Mouse (Mus musculus) forebrain, embryonic 16.5 days (tissue): ENCODE data around the gene Preb. TPM values are rescaled to one million over a fixed set of nuclear protein-coding genes. Genes with fewer than 3 reads are reported as not detected.

Experiments used
- ATAC-seq: fragments of 200-750 bp; cut with Nextera tagmentation; 2 replicates; pipeline ENCODE4 v1.8.0; 2017; ENCODE audit warnings: mild to moderate bottlenecking, moderate library complexity
- H3K27ac ChIP-seq: fragments of 300-500 bp; sonication (generic); 2 replicates; pipeline ENCODE4 v1.5.1; 2014; ENCODE audit warnings: low read length, control low read depth
- H3K27me3 ChIP-seq: fragments of 300-500 bp; sonication (generic); replicated peaks from 2 replicates; pipeline ENCODE4 v1.6.1; 2014; ENCODE audit warnings: low read length; ENCODE audit not compliant: control insufficient read depth, insufficient read depth
- H3K36me3 ChIP-seq: fragments of 300-500 bp; sonication (generic); 2 replicates; pipeline ENCODE4 v1.6.1; 2014; ENCODE audit not compliant: control insufficient read depth, insufficient read depth
- H3K4me1 ChIP-seq: fragments of 300-500 bp; sonication (generic); replicated peaks from 2 replicates; pipeline ENCODE4 v1.6.1; 2014; ENCODE audit warnings: low read length; ENCODE audit not compliant: control insufficient read depth, insufficient read depth
- H3K4me2 ChIP-seq: fragments of 300-500 bp; sonication (generic); 2 replicates; pipeline ENCODE4 v1.6.1; 2014; ENCODE audit warnings: mild to moderate bottlenecking, low read length, control low read depth
- H3K4me3 ChIP-seq: fragments of 300-500 bp; sonication (generic); replicated peaks from 2 replicates; pipeline ENCODE4 v1.5.1; 2014; ENCODE audit warnings: mild to moderate bottlenecking, low read length, control low read depth
- H3K9ac ChIP-seq: fragments of 300-500 bp; sonication (generic); replicated peaks from 2 replicates; pipeline ENCODE4 v1.6.1; 2014; ENCODE audit warnings: low read depth, low read length, control low read depth
- H3K9me3 ChIP-seq: fragments of 300-500 bp; sonication (generic); 2 replicates; pipeline ENCODE4 v1.6.1; 2016; ENCODE audit warnings: low read length; ENCODE audit not compliant: control insufficient read depth
- WGBS: fragments of 180-500 bp; shearing (Covaris S2); extraction: QIAGEN DNeasy Blood & Tissue Kit; methylation state at CpG from one replicate; pipeline ENCODE4 v1.1.7; 2014; 5-methylcytosine and 5-hydroxymethylcytosine counted together
- polyA plus RNA-seq: library from polyadenylated mRNA; unstranded; fragments of >200 nt; fragmentation: Nextera tagmentation; extraction: Ambion mirVana; gene quantifications from 2 replicates; pipeline ENCODE4 v1.2.1, GENCODE M21; 2015

The Preb gene
- polyA plus RNA-seq, 1 experiment from 2014 or later = 135 TPM

DNA sequence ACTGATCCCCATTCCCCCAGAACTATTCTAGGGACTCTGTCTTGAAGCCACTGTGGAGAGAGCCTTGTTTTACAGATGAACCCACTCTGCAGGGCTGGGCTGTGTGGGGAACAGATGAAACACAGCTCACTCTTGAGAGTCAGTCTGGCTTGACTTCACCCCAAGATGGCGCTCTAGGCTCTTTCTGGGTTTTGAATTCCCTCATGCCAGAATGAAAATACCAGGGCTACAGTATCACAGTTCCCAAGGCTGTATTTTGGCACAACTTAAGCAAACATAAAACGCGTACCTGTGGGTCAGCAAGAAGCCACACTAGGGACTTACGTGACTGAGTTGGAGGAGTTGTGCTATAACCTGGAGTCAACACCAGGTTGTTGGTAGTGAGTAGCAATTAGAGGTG, 30.0 kb downstream of the Preb start:
- H3K9me3 ChIP-seq = no peaks in the 10 kb centered on the region
- H3K27ac ChIP-seq = no peak overlapping the region
- 42% methylated on average over 4 of the region's 4 CpGs for WGBS

DNA sequence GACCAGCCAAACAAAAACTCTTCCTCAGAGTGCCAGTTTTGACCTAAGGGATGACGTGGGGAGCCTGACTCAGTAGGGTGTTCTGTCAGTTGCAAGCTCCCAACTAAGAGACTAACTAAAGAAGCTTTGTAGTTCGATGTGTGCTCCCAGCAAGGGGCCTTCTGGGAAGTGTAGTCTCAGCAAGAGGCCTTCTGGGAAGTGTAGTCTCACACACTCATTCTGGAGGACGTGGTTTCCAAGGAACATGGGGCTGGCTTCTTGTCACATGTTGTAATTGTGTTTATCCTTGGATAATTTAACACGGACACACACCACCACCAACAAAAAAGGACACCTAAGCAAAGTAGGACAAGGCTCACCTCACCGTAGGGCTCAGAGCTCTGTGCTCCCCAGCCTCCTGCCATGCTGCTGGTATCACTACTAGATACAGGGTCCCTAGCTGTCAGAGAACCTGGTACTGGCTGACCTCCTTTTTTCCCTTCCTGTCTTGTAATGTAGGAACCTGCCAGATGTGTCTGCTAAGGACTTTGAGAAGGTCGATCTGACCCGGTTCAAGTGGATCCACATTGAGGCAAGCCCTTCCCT, 32.1 kb downstream of the Preb start:
- no peak overlapping the region for H3K9ac ChIP-seq
- H3K4me1 ChIP-seq = no peaks in the 10 kb centered on the region
- no peaks in the 10 kb centered on the region for H3K36me3 ChIP-seq
- ATAC-seq = peak; percentile 83
- H3K4me2 ChIP-seq = peak overlapping the region; percentile 26
- WGBS = 38% methylated on average over 7 of the region's 7 CpGs
- no peaks in the 10 kb centered on the region for H3K27me3 ChIP-seq
- no peak overlapping the region for H3K27ac ChIP-seq
- H3K4me3 ChIP-seq = no peak overlapping the region
- no peaks in the 10 kb centered on the region for H3K9me3 ChIP-seq

More for the DNA sequence above, 30.0 kb downstream of the Preb start:
- Histone ChIP-seq H3K4me2 (no peak overlapping the region), H3K4me1 (no peaks in the 10 kb centered on the region), H3K36me3 (no peaks in the 10 kb centered on the region), H3K4me3 (no peak overlapping the region), H3K27me3 (no peaks in the 10 kb centered on the region), H3K9ac (no peak overlapping the region)
- ATAC-seq = peak; percentile 39

DNA sequence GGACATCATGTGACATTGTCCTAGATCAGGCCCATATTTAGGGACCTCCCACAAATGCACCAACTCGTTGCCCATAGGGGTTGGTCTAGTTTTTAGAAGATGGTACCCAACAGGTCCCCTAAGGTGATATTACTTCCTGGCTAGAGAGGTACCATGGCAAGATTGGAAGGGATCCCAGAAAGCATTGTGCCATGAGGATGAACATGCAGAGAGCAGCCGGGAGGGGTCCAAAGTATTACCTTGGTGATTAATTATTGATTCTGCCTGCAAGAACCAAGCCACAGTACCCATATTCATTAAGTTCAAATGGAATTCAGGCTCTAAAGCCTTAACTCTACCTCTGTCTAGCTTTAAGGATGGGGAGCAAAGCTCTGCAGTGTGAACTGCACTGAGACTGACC, 34.1 kb downstream of the Preb start:
- H3K4me2 ChIP-seq = no peak overlapping the region
- no peak overlapping the region for H3K27ac ChIP-seq
- WGBS = 84% methylated on average over 2 of the region's 2 CpGs
- H3K9ac ChIP-seq = no peak overlapping the region
- no peaks in the 10 kb centered on the region for H3K27me3 ChIP-seq
- no peaks in the 10 kb centered on the region for H3K9me3 ChIP-seq
- no peak overlapping the region for H3K4me3 ChIP-seq
- peaks cover 13% of the 10 kb centered on the region for H3K4me1 ChIP-seq
- ATAC-seq = no peak
- H3K36me3 ChIP-seq = no peaks in the 10 kb centered on the region

DNA sequence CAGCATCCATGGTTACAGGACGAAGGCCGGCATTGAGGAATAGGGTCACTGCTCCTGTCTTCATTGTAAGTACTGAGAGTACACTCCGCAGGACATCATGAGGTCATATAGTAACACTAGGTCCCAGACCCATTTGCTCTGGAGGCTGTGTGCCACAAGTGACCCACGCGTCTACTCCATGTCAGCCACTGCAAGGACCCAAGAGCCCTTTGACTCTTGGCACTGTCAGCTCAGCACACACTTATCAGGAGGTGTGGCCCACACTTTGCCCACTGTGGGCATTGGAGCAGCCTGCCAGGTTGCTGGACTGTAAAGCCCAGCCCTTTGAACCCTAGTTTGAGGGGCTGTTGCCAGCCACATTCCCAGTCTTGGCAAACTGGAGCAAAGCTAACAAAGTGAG, 34.9 kb downstream of the Preb start:
- H3K9me3 ChIP-seq = no peaks in the 10 kb centered on the region
- no peak overlapping the region for H3K9ac ChIP-seq
- H3K27ac ChIP-seq = no peak overlapping the region
- H3K27me3 ChIP-seq = no peaks in the 10 kb centered on the region
- WGBS = 93% methylated on average over 5 of the region's 5 CpGs
- no peak overlapping the region for H3K4me2 ChIP-seq
- ATAC-seq = no peak
- no peaks in the 10 kb centered on the region for H3K36me3 ChIP-seq
- peaks cover 19% of the 10 kb centered on the region for H3K4me1 ChIP-seq
- no peak overlapping the region for H3K4me3 ChIP-seq

DNA sequence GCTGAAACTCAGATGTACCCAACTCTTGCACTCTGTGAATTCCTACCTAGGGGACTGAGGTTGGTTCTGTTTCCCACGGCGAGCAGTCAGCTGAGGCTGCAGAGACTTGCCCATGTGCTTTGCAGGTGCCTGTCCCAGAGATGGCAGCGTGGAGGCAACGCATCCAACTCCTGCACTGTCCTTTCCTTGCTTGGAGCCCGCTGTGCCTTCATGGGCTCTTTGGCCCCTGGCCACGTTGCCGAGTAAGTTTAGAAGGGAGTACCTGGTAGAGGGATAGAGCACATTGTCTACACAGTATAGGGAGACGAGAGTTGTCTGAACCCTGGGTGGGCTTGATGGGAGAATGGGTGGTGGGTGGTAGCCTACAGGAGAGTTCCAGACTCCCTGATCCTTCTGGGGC, 35.5 kb downstream of the Preb start:
- 90% methylated on average over 8 of the region's 8 CpGs for WGBS
- Histone ChIP-seq H3K4me2 (no peak overlapping the region), H3K36me3 (no peaks in the 10 kb centered on the region), H3K27ac (no peak overlapping the region), H3K9ac (no peak overlapping the region), H3K27me3 (no peaks in the 10 kb centered on the region), H3K4me1 (peaks cover 21% of the 10 kb centered on the region), H3K4me3 (no peak overlapping the region), H3K9me3 (no peaks in the 10 kb centered on the region)
- ATAC-seq = no peak

DNA sequence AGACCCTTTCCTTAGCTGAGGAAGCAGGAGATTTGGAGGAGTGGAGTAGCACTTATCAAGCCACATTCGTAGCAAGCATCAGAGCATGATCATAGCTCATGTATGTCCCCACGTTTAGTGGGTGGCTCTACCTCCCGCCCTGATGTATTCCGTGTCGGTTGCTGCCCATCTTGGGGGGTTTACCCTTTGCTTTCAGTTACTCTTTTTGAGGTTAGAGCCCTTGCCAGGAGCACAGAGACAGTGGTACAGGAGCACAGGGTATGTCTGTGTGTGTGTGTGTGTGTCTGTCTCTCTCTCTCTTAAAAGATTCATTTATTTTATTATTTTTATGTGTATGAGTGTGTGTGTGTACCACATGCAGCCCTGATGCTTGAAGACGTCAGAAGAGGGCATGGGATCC, 37.0 kb downstream of the Preb start:
- no peaks in the 10 kb centered on the region for H3K9me3 ChIP-seq
- no peaks in the 10 kb centered on the region for H3K36me3 ChIP-seq
- peaks cover 21% of the 10 kb centered on the region for H3K4me1 ChIP-seq
- no peak overlapping the region for H3K9ac ChIP-seq
- no peak overlapping the region for H3K4me2 ChIP-seq
- no peaks in the 10 kb centered on the region for H3K27me3 ChIP-seq
- ATAC-seq = no peak
- 90% methylated on average over 6 of the region's 6 CpGs for WGBS
- no peak overlapping the region for H3K27ac ChIP-seq
- no peak overlapping the region for H3K4me3 ChIP-seq

DNA sequence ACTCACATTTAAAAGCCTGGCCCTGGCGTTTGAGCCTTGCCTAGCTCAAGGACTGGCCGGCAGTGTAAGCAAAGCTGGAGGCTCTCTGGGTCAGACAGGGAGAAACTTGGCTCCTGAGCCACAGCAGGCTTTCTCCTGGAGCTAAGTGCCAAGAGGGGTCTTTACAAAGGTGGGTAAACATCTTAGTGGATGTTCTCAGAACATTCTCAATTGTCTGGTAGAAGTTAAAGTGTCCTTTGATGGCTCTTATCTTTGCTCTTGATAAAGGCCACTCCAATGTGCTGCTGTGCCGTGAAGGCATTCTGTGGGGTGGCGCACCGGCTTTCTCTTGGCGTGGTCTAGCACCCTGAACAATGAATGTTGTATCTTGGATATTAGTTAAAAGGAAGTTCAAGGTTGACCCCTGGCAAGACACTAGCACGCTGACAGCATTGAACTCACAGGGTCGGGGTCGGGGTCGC, 37.5 kb downstream of the Preb start:
- H3K9ac ChIP-seq = no peak overlapping the region
- H3K4me1 ChIP-seq = peaks cover 21% of the 10 kb centered on the region
- 76% methylated on average over 10 of the region's 10 CpGs for WGBS
- no peaks in the 10 kb centered on the region for H3K36me3 ChIP-seq
- no peak overlapping the region for H3K27ac ChIP-seq
- no peaks in the 10 kb centered on the region for H3K27me3 ChIP-seq
- no peak overlapping the region; the same call in 1 of the 2 replicates for H3K4me2 ChIP-seq
- no peak for ATAC-seq
- no peak overlapping the region for H3K4me3 ChIP-seq
- no peaks in the 10 kb centered on the region for H3K9me3 ChIP-seq

DNA sequence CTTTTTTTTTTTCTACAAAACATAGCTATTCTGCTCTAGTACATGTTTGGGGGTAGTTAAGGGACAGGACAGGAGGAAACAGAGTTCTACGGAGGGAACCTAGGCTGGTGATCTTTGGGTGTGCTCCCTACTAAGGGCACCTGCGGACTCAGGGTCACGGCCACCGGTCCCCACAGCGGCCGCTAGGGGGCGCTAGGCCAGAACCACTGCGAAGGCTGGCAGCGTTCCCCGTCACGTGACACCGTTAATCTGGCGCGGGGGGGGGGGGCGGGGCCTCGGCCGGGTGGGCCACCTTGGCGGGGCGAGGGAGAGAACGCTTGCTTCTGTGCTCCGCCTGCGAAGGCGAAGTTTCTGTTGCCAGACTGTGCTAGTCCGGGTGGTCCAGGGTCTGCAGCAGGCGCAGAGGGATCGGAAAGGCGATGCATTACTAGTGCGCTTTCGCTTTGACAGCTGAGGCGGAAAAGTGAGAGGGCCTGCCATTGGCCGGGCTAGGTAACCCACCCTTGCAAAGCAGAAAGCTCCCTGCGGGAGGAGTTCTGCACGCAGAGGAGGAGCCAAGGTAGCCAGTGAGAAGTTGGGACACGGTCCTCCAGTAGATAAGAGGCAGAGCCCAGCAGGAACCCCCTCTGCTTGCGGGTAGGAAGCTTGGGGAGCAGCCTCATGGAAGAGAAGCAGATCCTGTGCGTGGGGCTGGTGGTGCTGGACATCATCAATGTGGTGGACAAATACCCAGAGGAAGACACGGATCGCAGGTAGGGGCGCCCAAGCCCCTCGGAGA, 38.7 kb downstream of the Preb start, which contains the start of gene Khk:
Khk (plus strand) TSS at position 176 of the 778 bp plus-strand sequence.
- Histone ChIP-seq H3K27ac (no peak within 1 kb of the TSS), H3K4me2 (peak within 1 kb of the TSS; percentile 62), H3K4me3 (peak within 1 kb of the TSS; percentile 51), H3K4me1 (peaks cover 22% of the 10 kb centered on the region), H3K9ac (peak within 1 kb of the TSS; percentile 57), H3K27me3 (no peaks in the 10 kb centered on the region), H3K9me3 (no peaks in the 10 kb centered on the region), H3K36me3 (no peaks in the 10 kb centered on the region)
- under 1% methylated on average over 40 of the region's 40 CpGs for WGBS
- peak; percentile 76 for ATAC-seq

DNA sequence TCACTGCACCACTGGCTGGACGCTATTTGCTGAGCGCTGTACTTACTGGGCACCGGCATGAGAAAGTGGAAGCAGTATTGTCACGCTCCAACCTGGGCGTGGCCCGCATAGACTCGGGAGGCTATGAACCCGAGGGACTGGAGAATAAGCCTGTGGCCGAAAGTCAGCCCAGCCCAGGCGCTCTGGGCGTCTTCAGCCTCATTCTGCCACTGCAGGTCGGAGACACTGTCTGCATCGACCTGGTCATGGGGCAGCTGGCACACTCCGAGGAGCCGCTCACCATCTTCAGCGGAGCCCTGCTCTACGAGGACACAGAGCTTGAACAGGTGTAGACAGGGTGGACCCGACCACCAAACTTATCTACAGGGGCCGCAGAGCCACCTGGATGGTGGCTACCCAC, 39.5 kb downstream of the Preb start:
- no peak overlapping the region for H3K27ac ChIP-seq
- no peaks in the 10 kb centered on the region for H3K27me3 ChIP-seq
- H3K9ac ChIP-seq = no peak overlapping the region
- no peak; the same call in 1 of the 2 replicates for ATAC-seq
- 62% methylated on average over 19 of the region's 19 CpGs for WGBS
- H3K4me3 ChIP-seq = no peak overlapping the region
- H3K4me2 ChIP-seq = no peak overlapping the region
- no peaks in the 10 kb centered on the region for H3K9me3 ChIP-seq
- H3K36me3 ChIP-seq = no peaks in the 10 kb centered on the region
- H3K4me1 ChIP-seq = peaks cover 26% of the 10 kb centered on the region
